In the genomic region with DNA sequence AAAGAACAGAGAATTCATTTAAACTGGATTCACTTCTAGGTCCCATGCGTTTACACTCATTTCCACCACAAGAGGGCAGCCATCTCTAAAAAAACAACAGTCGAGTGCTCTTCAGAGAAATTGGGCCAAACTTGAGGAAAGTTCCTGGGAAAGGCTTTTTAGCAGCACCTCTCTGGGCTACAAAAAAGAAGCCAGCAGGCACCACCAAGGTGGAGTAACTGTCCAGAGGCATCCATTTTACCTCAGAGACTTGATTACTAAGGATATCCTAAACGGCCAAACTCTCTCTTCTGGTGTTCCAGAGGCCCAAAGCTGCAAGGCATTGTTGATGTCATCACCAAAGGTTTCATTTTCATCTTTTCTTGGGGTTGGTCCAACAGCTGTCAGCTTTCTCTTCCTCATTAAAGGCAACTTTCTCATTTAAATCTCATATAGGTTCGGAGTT, we compare ENCODE assay signal across 9 mouse cellular contexts. TPM values are rescaled to one million over a fixed set of nuclear protein-coding genes. Genes with fewer than 3 reads are reported as not detected.
DNase-seq lines count a peak whose midpoint lies in the region; ATAC-seq and TF ChIP-seq lines count a peak whose summit lies in the region.
"Had no signal": no experiment of that assay in that cellular context is flagged by ENCODE, and none has a peak within 500 bp of the region (broad histone marks: within the 10 kb centered on the region; RNA-seq: fewer than 3 reads in every experiment).

No protein-coding gene starts in this region.

- 34% methylated on average over 4 of the region's 4 CpGs for WGBS in forebrain, embryonic 11.5 days
- 28% methylated on average over 4 of the region's 4 CpGs for WGBS in forebrain, embryonic 15.5 days
- 14% methylated on average over 4 of the region's 4 CpGs for WGBS in liver, embryonic 16.5 days (ENCODE audit: insufficient replicate concordance)

- H3K4me1 ChIP-seq in forebrain, embryonic 11.5 days (replicated peaks; ENCODE audit: control insufficient read depth, insufficient read depth, low read length) = peaks cover 5% of the 10 kb centered on the region
- peaks cover 28% of the 10 kb centered on the region for H3K4me1 ChIP-seq in forebrain, embryonic 15.5 days
- H3K4me1 ChIP-seq in ES-E14 (ENCODE audit: control insufficient read depth in 2 of 2, insufficient read depth in 2 of 2, low read length in 2 of 2, poor library complexity in 1 of 2) = 0 out of 4 replicates have a peak, but pooled peaks cover 0 to 2% of the 10 kb centered on the region in 2 experiments
- no peaks in the 10 kb centered on the region for H3K4me1 ChIP-seq in liver, embryonic 16.5 days (ENCODE audit: control insufficient read depth, low read depth, low read length)

- ATAC-seq in forebrain, embryonic 11.5 days (replicated peaks; ENCODE audit: low FRiP score) = 0 out of 2 replicates have a peak, but pooled peaks have one; percentile 20
- no peak for ATAC-seq in forebrain, embryonic 15.5 days (replicated peaks)
- ATAC-seq in liver, embryonic 16.5 days (ENCODE audit: low read depth) = no peak

- peaks cover 37% of the 10 kb centered on the region for H3K27me3 ChIP-seq in forebrain, embryonic 11.5 days (ENCODE audit: control insufficient read depth, insufficient read depth, low read length)
- peaks cover 35% of the 10 kb centered on the region for H3K27me3 ChIP-seq in forebrain, embryonic 15.5 days
- peaks cover 50% of the 10 kb centered on the region for H3K27me3 ChIP-seq in liver, embryonic 16.5 days (ENCODE audit: control insufficient read depth, insufficient read depth, low read depth, low read length)

- in situ Hi-C loops in ES-E14 (cut with MboI; ENCODE audit: low sequenced_read_pairs in 2 of 2, unreplicated experiment in 2 of 2) = no loop called here

- no peak overlapping the region for H3K9ac ChIP-seq in forebrain, embryonic 11.5 days (ENCODE audit: low read length)
- H3K9ac ChIP-seq in forebrain, embryonic 15.5 days (replicated peaks) = no peak overlapping the region
- H3K9ac ChIP-seq in ES-E14 (ENCODE audit: insufficient read depth, low read depth, low read length, poor library complexity, severe bottlenecking) = no peak overlapping the region
- H3K9ac ChIP-seq in liver, embryonic 16.5 days (ENCODE audit: low read depth, low read length) = no peak overlapping the region

- H3K36me3 ChIP-seq in forebrain, embryonic 11.5 days (ENCODE audit: control insufficient read depth, insufficient read depth, low read length) = no peaks in the 10 kb centered on the region
- H3K36me3 ChIP-seq in forebrain, embryonic 15.5 days = no peaks in the 10 kb centered on the region
- no peaks in the 10 kb centered on the region for H3K36me3 ChIP-seq in ES-E14 (ENCODE audit: control insufficient read depth, insufficient read depth, low read length, poor library complexity, severe bottlenecking)
- H3K36me3 ChIP-seq in liver, embryonic 16.5 days (ENCODE audit: control insufficient read depth, insufficient read depth) = no peaks in the 10 kb centered on the region
- H3K36me3 ChIP-seq: G1E had no signal

- no peaks in the 10 kb centered on the region for H3K9me3 ChIP-seq in forebrain, embryonic 11.5 days (ENCODE audit: control insufficient read depth, low read length)
- no peaks in the 10 kb centered on the region for H3K9me3 ChIP-seq in forebrain, embryonic 15.5 days
- H3K9me3 ChIP-seq in ES-E14 (ENCODE audit: control insufficient read depth, insufficient read depth, low read depth, low read length) = no peaks in the 10 kb centered on the region
- H3K9me3 ChIP-seq in liver, embryonic 16.5 days (replicated peaks; ENCODE audit: control insufficient read depth, low read length) = no peaks in the 10 kb centered on the region

- DNase-seq in forebrain, embryonic 11.5 days (ENCODE audit: low spot score) = peak; percentile 59
- peak; percentile 62 for DNase-seq in ES-E14 (ENCODE audit: low read depth, low spot score)
- DNase-seq in cerebellum, postnatal 14 days = peak; percentile 71 to 79
- peak; percentile 31 to 38 for DNase-seq in gastrocnemius, postnatal 36 days
- DNase-seq in kidney, postnatal 4 days = peak; percentile 67 to 75
- DNase-seq in right cerebral cortex, adult 2 months (ENCODE audit: low spot score in 2 of 2) = peak; percentile 83

- H3K27ac ChIP-seq in forebrain, embryonic 11.5 days (ENCODE audit: low read depth, low read length) = no peak overlapping the region
- H3K27ac ChIP-seq in forebrain, embryonic 15.5 days (replicated peaks) = no peak overlapping the region
- no peak overlapping the region for H3K27ac ChIP-seq in ES-E14 (ENCODE audit: insufficient read depth, low read depth, low read length, poor library complexity, severe bottlenecking)
- H3K27ac ChIP-seq in liver, embryonic 16.5 days (ENCODE audit: low read length) = no peak overlapping the region

- no peak overlapping the region for H3K4me2 ChIP-seq in forebrain, embryonic 11.5 days (ENCODE audit: low read depth, low read length, severe bottlenecking)
- no peak overlapping the region for H3K4me2 ChIP-seq in forebrain, embryonic 15.5 days (replicated peaks)
- H3K4me2 ChIP-seq in liver, embryonic 16.5 days (ENCODE audit: low read depth, low read length) = peak overlapping the region; percentile 13; the same call in 1 of the 2 replicates

- intact Hi-C loops in gastrocnemius, postnatal 36 days (cut with DNase I) = loop anchor here (5.0 to 10.0 kb wide), 2 partner anchors 113 to 475 kb away; no protein-coding TSS in a partner anchor

- H3K4me3 ChIP-seq in forebrain, embryonic 11.5 days (ENCODE audit: low read depth, low read length) = no peak overlapping the region
- no peak overlapping the region for H3K4me3 ChIP-seq in forebrain, embryonic 15.5 days
- no peak overlapping the region for H3K4me3 ChIP-seq in ES-E14 (ENCODE audit: insufficient read depth in 1 of 2, low read depth in 1 of 2, low read length in 2 of 2, poor library complexity in 1 of 2, severe bottlenecking in 1 of 2)
- H3K4me3 ChIP-seq in liver, embryonic 16.5 days (ENCODE audit: low read depth, low read length) = no peak overlapping the region

TF ChIP-seq in ES-E14, 5 proteins besides CTCF, POLR2A, EP300 and RAD21:
- peak; percentile 82; the same call in 1 of the 2 replicates for TF ChIP-seq ZC3H11A (IDR thresholded peaks at IDR 0.05; ENCODE audit: borderline replicate concordance, low read depth, low read length)
- no peak for TF ChIP-seq CHD2 (IDR thresholded peaks at IDR 0.05; ENCODE audit: low read depth, low read length)

RNA-seq across cellular contexts. Expression of a gene that starts 1.7 kb away (rescaled TPM):
- 2.6 and 3.0 TPM in 2 replicates for polyA plus RNA-seq in forebrain, embryonic 11.5 days (2014; fragmentation: Nextera tagmentation; extraction: Ambion mirVana)
- 1.3 and 1.8 TPM in 2 replicates for polyA plus RNA-seq in forebrain, embryonic 15.5 days (2015; fragmentation: Nextera tagmentation; extraction: Ambion mirVana)
- total RNA-seq in ES-E14 (2012; rRNA removed) = 0.58 and 1.5 TPM in 2 replicates
- 1 to 10 TPM; 1.4 to 1.5 TPM for total RNA-seq in gastrocnemius, postnatal 36 days (2021)
- polyA plus RNA-seq in liver, embryonic 16.5 days (2015; fragmentation: Nextera tagmentation; extraction: Ambion mirVana) = 2.6 and 2.8 TPM in 2 replicates
- polyA plus RNA-seq: G1E had no signal
